Mouse (Mus musculus) stomach, postnatal 0 days (tissue): ENCODE measurements around the gene Neb.
A peak's percentile ranks its signal among the peaks of the same experiment; 100 is the strongest.

Experiments
- CTCF ChIP-seq: IDR thresholded peaks from 2 replicates; pipeline ENCODE4 v1.5.1; 2016; ENCODE audit warnings: antibody characterized with exemption, low read depth, mild to moderate bottlenecking, moderate library complexity
- EP300 ChIP-seq: optimal IDR thresholded peaks from 2 replicates; pipeline ENCODE3; 2016; ENCODE audit warnings: antibody characterized with exemption

GRCm38 (mm10) chr2:52227584-52227983, 150.7 kb downstream of the Neb start:
- TF ChIP-seq CTCF (peak; percentile 34), EP300 (no peak)
